Mouse (Mus musculus) adrenal gland, postnatal 25 days (tissue): ENCODE results near the gene Myt1l. TPM values are rescaled to one million over a fixed set of nuclear protein-coding genes. Genes with fewer than 3 reads are reported as not detected.

Experiments
- DNase-seq: peaks from one replicate; pipeline ENCODE4 v3.0.0; 2021; ENCODE audit warnings: mixed read lengths
- long read RNA-seq: library from polyadenylated mRNA; stranded (forward); transcript quantifications from one replicate; pipeline ENCODE4 v2.0.0, GENCODE M21; 2021
- total RNA-seq: library from RNA; stranded (reverse); gene quantifications from 2 replicates; pipeline ENCODE4 v1.2.3, GENCODE M21; 2021

The Myt1l gene
- total RNA-seq, result 2.9 TPM in 2 replicates
- long read RNA-seq, full-length matches to known transcripts, result 1 of 5 reads
- long read RNA-seq, partial matches to known transcripts, result 2 of 5 reads
- long read RNA-seq, other reads (novel, unspliced or antisense), result 2 of 5 reads

DNA sequence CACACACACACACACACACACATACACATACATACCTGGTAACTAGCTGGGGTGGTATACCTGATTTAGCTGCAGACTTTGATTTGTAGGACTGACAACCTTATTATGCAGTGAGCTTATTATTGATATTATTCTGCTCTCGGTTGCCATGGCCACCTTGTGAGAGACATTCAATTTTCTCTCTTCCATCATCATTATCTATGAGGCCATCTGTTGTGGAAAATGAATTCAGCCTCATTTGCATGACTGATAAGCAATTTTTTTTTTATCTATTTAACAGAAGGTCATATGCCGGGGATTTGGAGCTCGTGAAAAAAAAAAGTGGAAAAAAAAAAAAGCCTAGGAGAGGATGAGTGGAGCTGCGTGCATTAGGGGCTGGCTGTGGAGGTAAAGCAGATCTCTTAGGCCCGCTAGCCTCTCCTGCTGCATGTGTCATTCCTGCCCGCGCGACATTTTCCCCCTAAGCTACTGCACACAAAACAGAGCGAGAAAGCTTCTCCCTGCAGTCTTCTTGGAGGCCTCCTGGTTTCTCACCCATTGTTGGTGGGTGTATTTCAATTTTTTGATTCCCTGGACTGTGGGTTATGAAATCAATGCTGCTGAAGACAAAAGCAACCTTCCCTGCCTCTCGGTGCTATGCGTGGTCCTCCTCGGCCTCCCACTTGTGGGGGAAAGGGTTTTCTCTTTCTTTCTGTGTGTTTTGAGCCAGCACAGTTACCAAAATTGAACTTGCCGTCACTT, at the start of gene Myt1l:
TSS of gene Myt1l (plus strand) at position 354 of the 741 bp plus-strand sequence.
- DNase-seq, result no peak

DNA sequence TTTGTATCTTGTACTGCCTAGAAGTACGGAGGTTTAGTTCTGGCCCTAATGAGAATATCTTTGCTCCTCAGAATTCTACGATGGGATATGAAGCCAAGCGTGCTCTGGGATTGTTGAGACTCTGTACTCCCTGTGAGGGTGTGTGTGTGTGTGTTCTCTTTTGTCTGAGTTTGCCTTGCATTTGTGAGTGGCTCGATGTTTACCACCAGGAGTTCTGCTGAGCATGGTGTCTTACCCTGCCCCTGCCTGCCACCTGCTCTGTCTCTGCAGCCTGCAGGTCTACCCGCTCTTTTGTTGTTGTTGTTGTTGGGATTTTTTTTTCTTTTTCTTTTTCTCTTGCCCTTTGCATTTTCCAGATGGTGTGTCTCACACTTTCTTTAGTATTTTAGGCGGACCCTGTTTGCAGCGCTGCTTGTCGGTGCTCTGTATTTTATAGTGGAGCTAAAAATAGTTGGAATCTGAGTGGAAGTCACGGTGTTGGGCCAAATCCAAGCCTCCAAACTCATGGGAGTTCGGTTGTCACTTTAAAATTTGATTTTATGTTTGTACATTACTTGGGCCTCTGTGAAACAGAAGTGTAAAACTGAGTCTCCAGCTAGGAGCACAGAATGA, 41.7 kb upstream of the Myt1l start:
- DNase-seq, result no peak

DNA sequence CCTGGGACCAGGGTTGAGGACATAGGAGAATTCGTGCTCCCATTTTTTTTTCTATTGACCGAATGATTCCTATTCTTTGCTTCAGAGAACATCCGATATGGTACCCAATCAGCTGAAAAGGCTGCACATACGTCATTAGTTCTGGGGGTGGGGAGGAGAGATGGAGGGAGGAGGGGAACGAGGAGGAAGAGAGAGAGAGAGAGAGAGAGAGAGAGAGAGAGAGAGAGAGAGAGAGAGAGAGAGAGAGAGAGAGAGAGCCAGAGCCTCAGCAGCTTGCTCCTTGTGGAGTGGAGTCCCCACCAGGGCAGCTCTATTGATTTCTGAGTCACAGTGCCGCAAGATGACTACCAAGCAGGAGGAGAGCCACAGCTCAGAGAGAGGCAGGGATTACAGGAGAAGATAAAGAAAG, 1.9 kb upstream of the Myt1l start:
- no peak for DNase-seq

DNA sequence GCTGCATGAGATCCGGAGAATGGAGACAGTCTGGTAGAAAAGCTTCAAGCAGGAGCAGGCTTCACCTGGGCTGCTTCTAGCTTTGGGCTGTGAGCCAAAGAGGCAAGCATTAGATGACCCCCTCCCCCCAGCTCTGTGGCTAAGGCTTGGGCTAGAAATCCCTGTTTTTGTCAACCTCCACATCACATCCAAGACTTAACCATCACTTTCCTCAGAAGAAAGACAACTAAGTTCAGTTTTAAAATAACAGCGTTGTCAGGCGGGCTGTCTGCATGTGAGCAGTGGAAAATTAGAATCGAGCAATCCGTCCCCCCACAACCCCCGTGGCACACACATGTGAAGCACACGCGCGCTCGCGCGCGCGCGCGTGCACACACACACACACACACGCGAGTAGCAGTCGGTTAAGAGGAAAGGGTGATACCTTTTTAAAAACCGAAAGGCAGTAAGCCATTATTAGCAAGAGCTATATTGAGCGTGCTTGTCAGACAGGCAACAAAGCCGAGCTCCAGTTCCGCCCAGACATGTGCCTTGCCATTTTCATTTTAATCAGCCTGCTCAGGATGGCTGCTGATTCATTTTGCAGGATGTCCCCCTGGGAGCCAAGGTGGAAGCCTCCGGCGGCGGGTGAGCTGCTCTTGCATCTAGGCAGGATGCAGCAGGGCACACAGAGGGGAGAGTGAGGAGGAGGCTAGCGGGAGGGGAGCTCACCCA, 979 bp upstream of the Myt1l start:
- DNase-seq, result peak; percentile 13

DNA sequence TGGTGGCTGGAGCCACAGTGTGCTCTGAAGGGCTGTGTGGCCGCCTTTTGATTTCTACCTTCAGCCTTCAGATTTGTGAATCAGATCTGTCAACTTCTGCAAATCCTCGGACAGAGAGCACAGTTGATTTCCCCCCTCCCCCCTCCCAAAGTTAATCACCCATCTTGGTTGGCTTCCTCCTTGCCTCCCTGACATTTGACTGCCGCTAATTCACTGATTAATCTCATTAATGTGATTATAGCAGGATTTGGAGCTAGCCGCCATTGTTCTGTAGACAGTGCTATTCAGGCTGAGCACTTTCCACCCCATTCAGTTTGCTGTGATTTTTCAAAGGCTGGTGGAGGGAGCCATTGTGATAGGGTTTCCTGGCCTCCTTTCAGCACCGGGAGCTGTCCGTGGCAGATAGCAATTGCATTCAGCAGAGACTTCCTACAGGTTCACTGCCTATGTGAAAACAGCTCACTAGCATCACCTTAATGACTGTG, 2.1 kb downstream of the Myt1l start:
- DNase-seq, result peak; percentile 32

DNA sequence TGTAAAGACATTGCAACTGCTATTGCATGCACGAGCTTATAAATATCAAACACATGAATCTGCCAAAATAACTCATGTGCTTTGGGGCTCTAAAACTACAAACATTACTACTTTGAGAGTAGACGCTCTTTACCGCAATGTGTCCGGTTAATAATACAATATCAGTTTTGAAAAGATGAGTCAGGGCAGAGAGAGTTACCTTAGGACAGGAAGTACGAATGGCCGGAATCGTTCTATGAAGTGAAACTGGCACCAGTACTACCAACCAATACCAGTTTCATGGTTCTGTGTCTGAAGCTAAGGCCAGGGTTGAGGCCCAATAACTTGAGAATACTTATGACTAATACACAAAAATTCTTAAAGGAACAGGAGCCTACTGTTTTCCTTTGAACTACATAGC, 2.6 kb downstream of the Myt1l start:
- no peak for DNase-seq

DNA sequence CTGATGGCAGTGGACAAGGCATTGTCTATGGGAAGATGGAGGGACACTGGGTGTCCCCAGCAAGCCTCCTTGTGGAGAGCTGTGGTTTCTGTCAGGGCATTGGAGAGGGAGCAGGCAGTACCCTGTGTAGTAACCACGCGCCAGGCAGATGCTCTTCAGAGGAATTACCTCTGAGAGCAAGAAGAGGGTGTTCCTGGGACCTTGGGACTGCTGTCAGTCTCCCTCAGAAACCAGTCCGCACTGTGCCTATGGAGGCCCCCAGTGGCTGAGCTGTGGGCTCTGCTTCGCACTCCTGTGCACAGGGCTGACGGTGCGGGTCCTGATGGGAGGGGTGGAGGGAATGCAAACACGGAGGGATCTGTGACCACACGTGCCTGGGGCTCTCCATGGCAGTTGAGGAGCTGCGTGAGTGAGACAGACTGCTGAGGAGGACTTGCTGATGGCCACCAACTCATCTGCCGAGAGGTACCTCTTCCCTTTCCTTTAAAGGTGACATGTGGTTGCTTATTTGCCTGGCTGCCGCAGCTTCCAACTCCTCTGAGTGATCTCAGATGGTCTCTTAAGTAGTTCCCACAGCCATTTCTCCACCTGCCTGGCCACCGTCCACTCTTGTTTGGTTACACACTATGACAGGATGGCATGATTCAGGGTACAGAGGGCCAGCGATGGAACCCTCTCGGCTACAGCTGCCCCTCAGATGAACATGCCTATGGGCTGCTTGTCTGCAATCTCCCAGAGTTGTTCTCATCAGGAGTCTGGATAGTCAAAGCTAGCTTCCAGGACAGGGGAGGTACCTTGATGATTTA, 5.1 kb downstream of the Myt1l start:
- no peak for DNase-seq

DNA sequence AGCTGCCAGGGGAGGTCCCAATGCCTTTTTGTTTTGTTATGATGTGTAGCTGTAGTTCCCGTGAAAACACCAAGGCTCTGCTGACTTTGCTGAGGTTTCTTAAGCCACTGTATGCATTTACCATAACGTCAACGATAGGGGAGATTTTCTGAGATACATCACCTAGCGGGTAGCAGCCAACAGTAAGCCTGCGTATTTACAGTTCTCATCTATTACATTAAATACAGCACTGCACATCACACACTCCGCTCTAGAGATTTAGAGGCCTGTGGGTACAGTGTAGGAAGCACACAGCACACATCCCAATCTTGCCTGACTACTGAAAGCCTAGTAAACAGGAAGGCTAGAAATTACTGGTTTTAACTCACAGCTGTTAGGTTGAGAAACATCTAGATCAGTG, 6.1 kb downstream of the Myt1l start:
- DNase-seq, result no peak

DNA sequence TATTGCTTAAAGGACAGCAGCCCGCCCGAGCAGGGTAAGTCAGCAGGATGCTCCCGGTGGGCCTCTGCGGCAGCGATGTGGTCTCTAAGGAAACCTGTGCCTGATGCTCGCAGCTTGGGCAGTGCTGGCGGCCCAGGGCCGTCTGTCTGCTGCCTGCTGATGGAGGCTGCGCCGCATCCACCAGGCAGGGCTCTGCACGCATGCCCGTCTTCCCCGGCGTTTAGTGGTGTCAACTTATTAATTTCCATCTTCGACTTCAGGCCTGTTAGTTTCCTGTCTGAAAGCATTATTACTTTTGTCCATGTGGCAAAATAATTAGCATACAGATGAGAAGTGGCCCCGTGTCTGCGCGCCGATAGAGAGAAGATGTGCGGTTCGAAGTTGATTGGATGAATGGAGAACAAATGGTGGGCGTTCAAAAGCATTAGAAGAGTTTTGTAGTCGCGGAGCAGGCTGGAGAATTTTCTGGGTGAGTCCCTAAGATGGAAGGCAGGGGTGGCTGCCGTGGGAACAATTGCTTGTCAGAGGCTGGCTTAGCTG, 6.6 kb downstream of the Myt1l start:
- DNase-seq, result no peak

DNA sequence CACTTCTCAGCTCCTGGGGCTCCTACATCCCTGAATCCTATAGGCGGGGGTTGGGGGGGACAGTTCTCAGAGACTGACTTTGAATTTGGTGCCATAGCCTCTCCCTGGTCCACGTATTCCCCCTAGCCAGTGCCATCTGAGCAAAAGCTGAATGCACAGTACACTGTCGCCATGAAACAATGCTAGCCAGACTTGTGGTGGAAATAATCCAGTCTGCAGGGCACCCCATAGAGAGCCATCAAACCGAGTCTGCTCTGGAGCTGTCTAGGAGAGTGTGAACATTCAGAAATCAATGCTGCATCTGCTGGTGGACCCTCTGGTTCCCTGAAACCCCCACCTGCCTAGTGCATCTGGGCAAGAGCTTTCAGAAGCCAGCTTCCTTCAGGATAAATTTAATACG, 9.7 kb downstream of the Myt1l start:
- DNase-seq, result no peak

DNA sequence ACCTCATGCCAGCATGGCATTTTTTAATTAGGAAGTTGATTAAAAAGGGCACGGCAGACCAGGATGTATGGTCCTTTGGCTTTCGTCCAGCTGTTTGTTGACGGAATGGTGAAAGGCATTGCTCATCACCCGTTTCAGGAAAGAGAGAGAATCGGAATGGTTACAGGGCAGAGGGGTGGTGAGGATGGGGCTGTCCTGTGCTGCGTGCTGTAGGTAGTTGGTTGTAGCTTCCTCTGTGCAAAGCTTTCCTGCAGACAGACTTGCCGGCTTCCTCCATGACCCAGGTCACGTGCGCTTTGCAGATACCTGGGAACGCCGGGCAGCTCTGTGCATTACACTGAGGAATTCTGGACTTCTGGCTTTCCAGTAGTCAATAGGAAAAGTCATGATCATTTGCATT, 10.3 kb downstream of the Myt1l start:
- DNase-seq, result no peak

DNA sequence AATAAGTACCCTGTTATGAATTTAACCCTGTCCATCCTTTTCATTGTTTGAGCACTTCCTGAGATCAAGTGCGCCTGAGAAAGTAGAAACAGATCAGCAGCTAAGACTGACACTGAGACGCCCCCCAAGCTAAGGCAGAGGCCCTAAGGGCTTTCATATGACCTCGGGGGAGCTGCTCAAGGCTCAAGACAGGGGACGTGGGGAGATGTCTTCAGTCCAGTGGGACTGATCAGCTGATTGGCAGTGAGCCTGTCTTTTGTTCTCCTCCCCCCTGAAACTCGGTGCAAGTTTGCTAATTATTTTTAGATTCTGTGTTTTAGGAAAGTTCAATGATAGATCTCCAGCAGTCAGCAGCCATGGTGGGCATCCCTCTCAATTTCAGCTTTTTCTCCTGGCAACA, 10.9 kb downstream of the Myt1l start:
- no peak for DNase-seq

DNA sequence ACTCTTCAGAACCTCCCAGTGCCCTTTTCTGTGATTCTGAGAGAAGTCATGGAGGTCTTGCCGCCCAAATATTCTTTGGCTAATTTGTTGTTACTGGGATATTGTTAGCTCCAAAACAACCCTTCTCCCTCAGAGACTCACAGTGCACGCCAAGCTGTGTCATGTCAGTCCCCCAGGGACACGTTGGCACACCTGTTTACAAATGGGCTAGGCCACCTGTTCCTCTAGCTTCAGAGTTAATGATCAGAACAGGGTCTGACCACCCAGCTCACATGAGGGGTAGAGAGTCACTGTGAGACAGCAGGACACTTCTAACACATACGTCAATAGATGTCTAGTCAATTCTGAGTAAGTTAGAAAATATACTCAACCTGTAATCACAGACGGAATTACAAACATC, 12.6 kb downstream of the Myt1l start:
- DNase-seq, result no peak

DNA sequence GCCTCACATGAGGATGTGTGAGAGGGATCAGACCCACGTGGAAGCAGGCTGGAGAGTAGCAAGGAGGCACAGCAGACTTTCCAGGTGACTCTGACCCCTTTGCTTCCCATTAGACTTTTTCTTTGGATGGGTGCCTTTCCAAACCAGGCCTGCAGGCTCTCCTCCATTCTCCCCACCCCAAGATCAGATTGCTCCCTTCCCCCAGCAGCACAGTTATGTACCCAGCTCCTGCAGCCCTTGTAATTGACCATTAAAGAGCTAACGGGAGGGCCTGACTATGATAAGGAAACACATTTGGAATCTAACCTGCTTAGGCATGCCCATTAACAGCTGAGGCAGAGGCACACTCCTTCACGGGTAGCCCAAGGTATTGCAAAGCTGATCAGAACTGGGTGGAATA, 17.9 kb downstream of the Myt1l start:
- DNase-seq, result no peak

DNA sequence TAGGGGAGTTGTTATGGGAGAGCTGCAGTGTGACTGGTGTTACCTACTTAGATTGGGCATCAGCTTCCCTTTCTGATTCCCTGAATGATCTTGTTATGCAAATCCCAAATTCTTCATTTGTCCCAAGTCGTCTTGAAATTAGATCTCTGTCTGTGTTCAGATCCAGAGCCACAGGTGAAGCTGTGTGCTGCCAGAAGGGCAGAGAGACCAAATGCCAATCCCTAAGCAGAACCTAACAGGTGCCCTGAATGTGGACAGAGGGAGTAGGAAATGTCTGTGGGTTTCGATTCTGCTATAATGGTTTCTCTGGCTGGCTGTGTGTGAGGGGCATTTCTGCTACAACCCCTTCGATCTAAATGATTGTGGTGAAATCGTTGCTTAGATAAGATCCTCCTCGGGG, 18.9 kb downstream of the Myt1l start:
- no peak for DNase-seq

DNA sequence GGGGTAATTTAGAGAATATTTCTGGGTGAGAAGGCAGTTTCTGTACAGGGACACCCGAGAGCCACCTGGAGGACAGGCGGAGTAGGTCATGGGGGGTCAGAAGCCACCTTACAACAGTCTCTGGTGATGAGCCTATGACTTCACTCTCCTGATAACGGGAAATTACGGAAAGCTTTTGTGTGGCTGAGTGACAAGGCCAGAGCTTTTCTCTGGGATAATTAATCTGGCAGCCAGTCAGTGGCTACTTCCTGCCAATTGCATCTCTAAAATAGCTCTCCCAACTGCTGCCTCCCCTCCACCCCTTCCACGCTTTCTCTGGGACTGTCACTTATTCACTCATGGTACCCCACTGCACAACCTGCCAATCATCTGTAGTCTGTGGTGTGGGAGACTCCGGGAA, 19.6 kb downstream of the Myt1l start:
- no peak for DNase-seq

DNA sequence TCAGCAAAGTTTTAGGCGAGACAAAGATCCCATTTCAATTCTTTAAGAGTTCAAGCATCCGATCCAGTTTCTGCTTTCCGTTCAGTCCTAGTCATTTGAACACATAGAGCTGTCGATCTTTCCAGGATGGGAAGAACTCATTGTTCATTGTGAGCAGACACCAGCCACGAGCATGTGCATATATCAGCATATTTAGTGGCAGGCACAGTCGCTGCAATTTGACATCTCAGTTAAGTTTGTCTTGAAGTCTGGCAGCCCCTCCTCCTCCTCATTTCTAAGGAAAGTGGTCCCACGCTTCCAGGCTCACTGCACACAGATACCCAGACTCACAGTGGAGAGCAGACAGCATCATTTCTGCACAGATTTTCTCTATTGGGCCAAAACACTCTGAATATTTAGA, 25.0 kb downstream of the Myt1l start:
- DNase-seq, result no peak

DNA sequence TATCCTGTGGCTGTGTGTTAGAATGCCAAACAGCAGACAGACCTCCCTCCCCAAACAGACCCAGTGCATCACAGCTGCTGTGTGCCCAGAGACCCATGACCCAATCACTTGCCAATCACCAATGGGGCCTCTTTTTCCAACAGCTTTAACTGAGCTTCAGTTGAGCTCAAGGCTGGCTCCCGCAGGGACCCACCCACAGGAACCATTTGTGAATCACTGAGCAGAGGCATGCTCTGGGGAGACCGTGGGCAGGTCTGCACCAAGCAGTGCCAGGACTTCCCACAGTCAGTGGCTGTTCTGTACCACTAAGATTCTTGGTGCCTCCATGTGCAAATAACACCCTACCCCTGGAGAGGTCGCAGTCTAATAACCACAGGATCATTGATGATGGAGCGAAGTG, 27.5 kb downstream of the Myt1l start:
- no peak for DNase-seq

DNA sequence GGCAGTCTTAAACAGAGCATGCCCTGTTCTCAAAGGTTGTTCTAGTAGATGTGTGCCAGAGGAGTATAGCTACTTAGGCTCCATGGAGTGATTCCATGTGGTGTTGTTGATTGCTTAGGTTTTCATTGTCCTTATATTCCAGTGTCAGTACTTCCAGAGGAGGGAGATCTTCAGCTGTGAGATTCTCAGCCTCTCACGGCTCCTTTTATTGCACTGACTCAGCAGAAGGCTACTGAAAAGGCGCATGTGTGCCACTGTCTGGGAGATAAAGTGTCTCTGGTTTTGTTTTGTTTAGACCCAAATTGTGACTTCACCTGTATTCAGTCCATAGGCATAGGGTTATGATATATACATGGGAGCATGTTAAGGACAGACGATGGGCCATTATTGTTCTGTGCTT, 28.2 kb downstream of the Myt1l start:
- no peak for DNase-seq

DNA sequence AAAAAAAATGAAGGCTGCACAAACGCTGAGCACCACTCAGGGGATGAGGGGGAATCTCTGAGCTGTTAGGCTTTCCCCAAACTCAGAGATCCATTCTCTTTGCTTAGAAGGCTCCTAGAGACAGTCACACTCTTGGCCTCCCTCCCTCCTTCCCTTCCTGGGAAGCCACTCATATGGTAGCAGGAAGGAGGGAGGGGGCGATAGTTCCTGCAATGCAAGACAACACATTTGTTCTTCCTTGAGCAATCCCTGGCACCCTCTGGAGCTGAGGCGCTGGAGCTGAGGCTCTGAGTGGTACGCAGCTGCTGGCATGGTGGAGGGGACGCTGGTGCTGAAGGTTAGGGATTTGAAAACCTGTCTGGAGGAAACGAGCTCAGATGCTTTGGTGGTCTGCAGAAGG, 28.7 kb downstream of the Myt1l start:
- no peak for DNase-seq

DNA sequence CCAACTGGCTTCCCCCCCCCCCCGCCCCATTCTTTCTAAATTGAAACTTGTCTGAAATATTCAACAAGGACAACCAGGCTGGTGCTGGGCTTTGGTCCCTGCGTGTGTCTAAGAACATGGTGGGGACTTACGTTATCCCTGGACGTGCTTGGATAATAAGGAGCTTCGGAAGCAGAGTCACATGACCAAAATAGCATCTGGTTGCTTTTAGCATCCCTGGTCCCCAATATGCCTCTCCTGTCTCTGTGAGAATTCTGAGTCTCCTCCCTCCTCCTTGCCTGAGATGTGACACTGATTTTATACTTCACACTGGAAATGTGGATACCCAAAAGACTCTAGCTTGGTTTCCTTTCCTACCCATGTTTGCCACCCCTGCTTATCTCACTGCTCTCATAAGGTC, 31.6 kb downstream of the Myt1l start:
- no peak for DNase-seq

DNA sequence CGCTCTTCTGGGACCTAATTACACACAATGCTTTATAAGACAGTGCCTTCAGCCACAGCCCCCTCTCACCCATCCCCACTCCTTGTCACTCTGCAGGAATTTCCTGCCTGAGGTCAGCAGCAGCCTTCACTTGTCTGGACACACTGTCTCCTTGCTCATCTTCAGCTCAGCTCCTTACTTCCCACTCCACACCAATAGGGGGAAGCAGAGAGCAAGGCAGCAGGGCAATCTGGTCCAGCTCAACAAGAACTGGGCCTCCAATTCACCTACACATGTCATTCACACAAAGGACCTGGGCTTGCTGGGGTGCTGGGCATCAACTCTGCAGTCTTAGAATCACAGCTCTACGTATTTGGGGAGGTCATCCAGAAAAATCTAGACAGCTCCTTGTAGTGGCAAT, 33.0 kb downstream of the Myt1l start:
- DNase-seq, result no peak
